Mouse (Mus musculus): ENCODE measurements at regions not wholly inside any gene's neighbourhood (a gene's known extent, or its start where the extent isn't known, plus 50 kb on each side); places are given as distances from the start of the nearest gene placed in this dataset.
"Not testable (repeated sequence)": the region's sequence is repeated elsewhere in the genome, so short reads cannot be mapped to it uniquely, and the experiment has no call there.

DNA sequence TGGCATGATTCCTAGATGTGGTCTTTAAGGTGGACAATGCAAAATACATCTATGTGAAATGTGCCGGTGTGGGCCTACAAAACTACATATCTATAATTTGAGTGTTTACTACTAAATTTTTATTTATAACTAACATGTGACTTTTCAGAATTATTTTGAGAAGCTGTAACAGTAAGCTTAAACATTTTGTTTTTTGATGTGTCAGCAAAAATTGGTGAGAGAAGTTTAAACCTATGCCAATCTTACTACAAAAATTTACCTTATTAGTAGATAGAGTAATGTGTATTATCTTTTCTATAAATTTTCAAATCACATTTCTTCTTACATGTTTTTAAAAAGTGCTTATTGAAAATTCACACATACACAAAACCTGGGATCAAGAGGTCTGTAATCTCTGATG is 525.1 kb upstream of the Rorb start:
- H3K27ac ChIP-seq (replicated peaks) = no peak overlapping the region
- WGBS = 94% methylated on average over 1 of the region's 1 CpGs
- H3K4me2 ChIP-seq = no peak overlapping the region
- no peak overlapping the region for H3K4me3 ChIP-seq (replicated peaks)
- no peaks in the 10 kb centered on the region for H3K27me3 ChIP-seq (replicated peaks)
- H3K36me3 ChIP-seq = no peaks in the 10 kb centered on the region
- no peak for ATAC-seq (ENCODE audit: low FRiP score)
- H3K9me3 ChIP-seq (replicated peaks) = no peaks in the 10 kb centered on the region
- no peaks in the 10 kb centered on the region for H3K4me1 ChIP-seq
- H3K9ac ChIP-seq (replicated peaks) = no peak overlapping the region

DNA sequence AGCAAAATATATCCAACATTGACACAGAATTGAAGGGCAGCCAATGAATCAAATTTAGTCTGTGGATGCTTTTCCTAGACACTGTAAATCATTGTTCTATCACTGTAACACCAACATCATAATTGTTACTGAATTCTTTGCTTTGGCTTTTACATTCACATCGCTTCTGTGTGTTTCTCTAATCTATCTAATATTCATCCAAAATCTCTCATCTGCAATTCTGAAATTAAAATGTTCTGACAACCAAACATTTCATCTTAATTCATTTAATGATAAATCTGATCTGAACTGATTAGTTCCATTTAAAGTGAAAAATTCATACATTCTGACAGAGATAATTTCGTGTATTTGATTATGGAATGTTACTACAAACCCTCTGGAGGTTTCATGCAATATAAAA is 476.9 kb upstream of the Rorb start:
- Histone ChIP-seq H3K4me1 (no peaks in the 10 kb centered on the region), H3K9ac (replicated peaks) (no peak overlapping the region), H3K36me3 (no peaks in the 10 kb centered on the region), H3K4me2 (no peak overlapping the region), H3K4me3 (replicated peaks) (no peak overlapping the region), H3K27ac (replicated peaks) (no peak overlapping the region), H3K9me3 (replicated peaks) (no peaks in the 10 kb centered on the region), H3K27me3 (replicated peaks) (no peaks in the 10 kb centered on the region)
- WGBS = 60% methylated on average over 2 of the region's 2 CpGs
- no peak for ATAC-seq (ENCODE audit: low FRiP score)

DNA sequence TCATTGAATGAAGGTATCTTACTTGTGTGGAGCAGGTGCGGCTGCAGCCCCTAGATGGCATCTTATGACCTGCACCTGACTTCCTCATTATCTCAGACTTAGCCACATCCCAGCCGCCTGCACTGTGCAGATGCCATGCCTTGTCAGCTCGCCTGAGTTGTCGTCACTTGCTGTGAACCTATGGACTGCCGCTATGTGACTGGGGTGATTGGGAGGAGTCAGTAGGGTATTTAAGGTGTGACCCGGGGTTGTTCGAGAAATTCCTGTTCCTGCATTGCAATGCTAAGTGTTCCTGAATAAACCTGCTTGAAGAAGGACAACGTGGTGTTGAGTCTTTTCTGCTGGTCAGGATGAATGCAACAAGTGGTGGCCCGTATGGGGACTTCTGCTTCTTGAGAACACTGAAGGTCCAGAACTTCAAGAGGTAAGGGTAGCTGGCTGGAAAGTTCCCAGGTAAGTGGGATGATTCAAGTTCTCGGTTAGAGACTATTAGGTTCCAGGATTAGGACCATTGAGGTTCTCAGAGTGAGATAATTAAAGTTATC is 464.1 kb upstream of the Rorb start:
- not testable (repeated sequence) for ATAC-seq (ENCODE audit: low FRiP score); H3K9me3 ChIP-seq (replicated peaks); H3K36me3 ChIP-seq; H3K4me3 ChIP-seq (replicated peaks); H3K4me2 ChIP-seq; H3K9ac ChIP-seq (replicated peaks); H3K27me3 ChIP-seq (replicated peaks); H3K4me1 ChIP-seq; H3K27ac ChIP-seq (replicated peaks)
- 91% methylated on average over 10 of the region's 10 CpGs for WGBS

DNA sequence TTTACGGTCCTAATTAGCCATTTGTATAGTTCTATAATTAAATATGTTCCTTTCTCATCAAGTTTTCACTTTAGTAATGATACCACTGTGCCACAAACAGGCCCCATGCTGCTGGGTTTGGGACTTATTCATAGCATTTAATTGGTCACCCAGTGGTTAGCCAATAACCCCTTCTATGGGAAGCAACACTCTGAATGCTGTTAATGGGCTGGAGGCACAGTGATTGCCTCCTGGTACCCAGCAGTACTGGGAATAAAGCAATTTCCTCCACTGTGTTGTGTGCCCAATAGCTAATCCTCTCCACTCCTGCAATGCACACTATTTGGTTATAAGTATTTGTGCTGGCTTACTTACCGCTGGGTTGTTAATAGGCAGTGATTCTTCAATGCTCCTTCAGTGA is 453.7 kb upstream of the Rorb start:
- Histone ChIP-seq H3K9ac (replicated peaks) (no peak overlapping the region), H3K4me1 (no peaks in the 10 kb centered on the region), H3K27ac (replicated peaks) (no peak overlapping the region), H3K36me3 (no peaks in the 10 kb centered on the region), H3K4me2 (no peak overlapping the region), H3K4me3 (replicated peaks) (no peak overlapping the region), H3K9me3 (replicated peaks) (no peaks in the 10 kb centered on the region), H3K27me3 (replicated peaks) (no peaks in the 10 kb centered on the region)
- 32% methylated on average over 2 of the region's 2 CpGs for WGBS
- peak; percentile 93 for ATAC-seq (ENCODE audit: low FRiP score)

DNA sequence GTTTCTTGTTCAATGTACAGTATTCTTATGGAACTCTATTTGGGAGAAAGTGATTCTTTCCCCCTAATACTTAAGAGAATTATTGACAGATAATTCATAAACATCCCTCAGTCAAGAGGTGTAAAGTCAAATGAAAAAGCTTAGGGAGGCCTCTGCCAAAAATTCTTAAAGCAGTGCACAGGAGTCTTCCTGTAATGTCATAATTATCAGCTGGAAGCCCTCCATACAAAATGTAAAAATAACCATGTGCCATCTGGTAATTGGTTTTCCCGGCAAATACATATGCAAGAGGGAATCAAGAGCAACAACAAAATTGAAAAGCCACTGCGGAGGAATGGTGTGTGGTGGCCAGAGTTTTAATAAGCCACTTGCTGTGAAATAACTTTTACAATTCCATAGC is 424.1 kb upstream of the Rorb start:
- no peak overlapping the region for H3K4me3 ChIP-seq (replicated peaks)
- H3K36me3 ChIP-seq = no peaks in the 10 kb centered on the region
- no peaks in the 10 kb centered on the region for H3K9me3 ChIP-seq (replicated peaks)
- no peak for ATAC-seq (ENCODE audit: low FRiP score)
- H3K4me1 ChIP-seq = no peaks in the 10 kb centered on the region
- no peak overlapping the region for H3K4me2 ChIP-seq
- no peak overlapping the region for H3K9ac ChIP-seq (replicated peaks)
- H3K27me3 ChIP-seq (replicated peaks) = no peaks in the 10 kb centered on the region
- H3K27ac ChIP-seq (replicated peaks) = no peak overlapping the region
- 64% methylated on average over 2 of the region's 2 CpGs for WGBS

DNA sequence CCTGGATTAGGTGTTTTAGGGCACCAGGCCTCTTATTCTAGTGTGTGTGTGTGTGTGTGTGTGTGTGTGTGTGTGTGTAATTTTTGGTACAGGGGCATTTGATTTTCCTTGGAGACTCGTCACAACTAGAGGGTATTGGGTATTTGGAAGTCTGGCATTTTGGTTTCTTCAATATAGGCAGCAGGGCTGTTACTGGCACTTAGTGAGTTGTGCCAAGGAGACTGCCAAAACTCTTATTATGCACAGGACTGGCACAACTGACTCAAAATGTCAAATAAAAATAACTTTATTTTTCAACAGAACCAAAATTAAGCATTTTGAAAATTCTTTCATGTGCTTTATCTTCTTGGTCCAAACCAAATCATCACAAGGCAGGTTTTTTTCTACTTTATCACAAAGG is 413.2 kb upstream of the Rorb start:
- H3K4me2 ChIP-seq = no peak overlapping the region
- no peak for ATAC-seq (ENCODE audit: low FRiP score)
- no peaks in the 10 kb centered on the region for H3K27me3 ChIP-seq (replicated peaks)
- H3K9ac ChIP-seq (replicated peaks) = no peak overlapping the region
- H3K27ac ChIP-seq (replicated peaks) = no peak overlapping the region
- no peaks in the 10 kb centered on the region for H3K9me3 ChIP-seq (replicated peaks)
- WGBS = 71% methylated on average over 1 of the region's 1 CpGs
- H3K4me3 ChIP-seq (replicated peaks) = no peak overlapping the region
- H3K4me1 ChIP-seq = no peaks in the 10 kb centered on the region
- H3K36me3 ChIP-seq = no peaks in the 10 kb centered on the region

DNA sequence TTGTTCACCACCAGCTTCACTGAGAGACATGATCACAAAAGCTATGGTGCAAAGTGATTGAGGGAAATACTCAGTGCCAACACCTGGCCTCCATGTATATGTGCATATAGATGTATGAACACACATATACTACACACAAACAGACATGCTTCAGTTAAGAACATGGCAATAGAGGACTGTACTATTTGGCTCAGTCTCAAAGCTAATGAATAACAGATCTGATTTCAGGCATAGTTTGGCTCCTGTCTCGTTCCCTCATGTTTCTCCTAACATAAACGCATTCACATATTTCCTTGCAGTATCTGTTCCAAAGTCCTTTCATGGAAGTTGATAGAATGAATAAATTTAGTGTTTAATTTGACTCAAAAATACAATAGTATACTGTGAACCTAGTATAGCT is 412.6 kb upstream of the Rorb start:
- H3K4me2 ChIP-seq = no peak overlapping the region
- 87% methylated on average over 2 of the region's 2 CpGs for WGBS
- H3K27ac ChIP-seq (replicated peaks) = no peak overlapping the region
- no peak for ATAC-seq (ENCODE audit: low FRiP score)
- no peaks in the 10 kb centered on the region for H3K36me3 ChIP-seq
- no peaks in the 10 kb centered on the region for H3K9me3 ChIP-seq (replicated peaks)
- H3K4me1 ChIP-seq = no peaks in the 10 kb centered on the region
- no peak overlapping the region for H3K9ac ChIP-seq (replicated peaks)
- H3K27me3 ChIP-seq (replicated peaks) = no peaks in the 10 kb centered on the region
- no peak overlapping the region for H3K4me3 ChIP-seq (replicated peaks)

DNA sequence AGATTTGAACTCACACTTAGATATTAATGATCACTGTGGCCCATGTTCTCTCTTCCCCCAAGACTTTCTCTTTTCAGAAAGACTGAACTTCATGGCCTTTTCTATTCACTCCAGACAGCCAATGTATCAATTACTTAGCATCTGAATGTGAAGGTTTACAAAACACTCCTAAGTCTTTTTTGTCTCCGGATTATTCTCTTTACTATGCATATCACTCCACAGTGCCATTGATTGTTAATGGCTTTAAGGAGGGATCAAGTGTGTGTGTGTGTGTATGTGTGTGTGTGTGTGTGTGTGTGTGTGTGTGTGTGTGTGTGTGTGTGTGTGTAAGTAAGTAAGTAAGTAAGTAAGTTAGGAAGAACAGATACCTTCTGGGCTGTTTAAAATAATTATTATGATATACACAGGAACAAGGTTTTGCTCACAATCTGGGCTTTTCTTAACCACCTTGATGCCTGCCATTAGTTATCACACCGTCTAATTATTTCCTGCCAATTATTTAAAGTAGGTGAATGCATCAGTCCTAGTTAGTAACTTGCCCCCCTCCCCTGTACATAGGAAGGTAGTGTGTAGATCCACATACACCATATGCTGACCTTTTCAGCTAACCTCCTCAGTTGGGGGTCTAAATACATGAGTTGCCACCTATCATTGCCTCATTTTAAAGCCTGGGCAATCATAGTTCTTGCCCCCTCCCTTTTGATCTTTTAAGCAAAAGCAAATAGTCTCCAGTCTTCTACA is 367.4 kb upstream of the Rorb start:
- Histone ChIP-seq H3K4me3 (replicated peaks) (no peak overlapping the region), H3K27ac (replicated peaks) (no peak overlapping the region), H3K4me2 (no peak overlapping the region), H3K27me3 (replicated peaks) (no peaks in the 10 kb centered on the region), H3K9ac (replicated peaks) (no peak overlapping the region), H3K36me3 (no peaks in the 10 kb centered on the region), H3K4me1 (no peaks in the 10 kb centered on the region), H3K9me3 (replicated peaks) (no peaks in the 10 kb centered on the region)
- no peak for ATAC-seq (ENCODE audit: low FRiP score)
- WGBS = 51% methylated on average over 2 of the region's 2 CpGs
